Mouse (Mus musculus) gastrocnemius, postnatal 4 days (tissue): Measurements from ENCODE around the gene Evc2. TPM values are rescaled to one million over a fixed set of nuclear protein-coding genes. Genes with fewer than 3 reads are reported as not detected.

ENCODE experiments used
- DNase-seq, 2 experiments: peaks; one replicate each; pipeline ENCODE4 v3.0.0; 2021 to 2022; ENCODE audit warnings: low spot score in 2 of 2, mixed read lengths in 2 of 2
- total RNA-seq, 2 experiments: library from RNA; stranded (reverse); gene quantifications; 2 replicates each; pipeline ENCODE4 v1.2.3; 2021

Gene Evc2
- total RNA-seq, 2 experiments from 2014 or later, result 17.4 to 17.9 TPM

DNA sequence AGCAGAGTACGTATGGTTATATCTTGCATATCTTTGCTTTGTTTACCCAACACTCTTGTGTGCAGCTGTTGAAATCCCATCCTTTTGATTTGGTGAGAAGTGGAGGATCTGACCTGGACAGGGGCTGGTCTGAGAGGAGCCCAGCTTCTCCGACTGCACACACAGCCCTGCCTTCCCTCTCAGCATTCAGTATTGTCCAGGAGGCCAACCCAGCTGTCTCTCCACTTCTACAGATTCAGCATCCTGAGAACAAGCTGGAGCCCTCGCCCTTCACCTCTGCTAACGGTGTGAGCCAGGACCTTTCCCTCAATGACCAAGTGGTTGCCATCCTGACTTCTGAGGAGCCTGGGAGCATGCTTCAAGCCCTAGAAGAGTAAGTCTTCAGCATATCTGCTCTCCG, 25.0 kb downstream of the Evc2 start:
- no peak for DNase-seq

DNA sequence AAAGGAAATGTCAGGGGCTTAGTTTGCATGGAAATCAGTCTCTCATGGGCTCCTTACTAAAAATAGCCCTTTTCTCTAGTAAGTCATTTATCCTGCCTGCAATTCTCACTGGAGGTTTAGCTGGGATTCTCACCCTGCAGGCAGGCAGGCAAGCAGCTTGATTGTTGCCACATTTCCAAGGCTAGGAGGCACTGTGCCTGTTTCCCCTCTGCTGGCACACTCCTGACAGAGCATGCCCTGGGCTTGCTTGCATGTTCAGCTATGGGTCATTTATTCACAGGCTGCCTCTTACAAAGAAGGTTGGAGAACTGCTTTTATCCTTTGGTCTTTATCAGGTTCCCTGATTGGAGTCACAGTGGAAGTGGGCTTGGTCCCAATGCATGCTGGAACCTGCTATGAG, 27.5 kb downstream of the Evc2 start:
- DNase-seq, result no peak

DNA sequence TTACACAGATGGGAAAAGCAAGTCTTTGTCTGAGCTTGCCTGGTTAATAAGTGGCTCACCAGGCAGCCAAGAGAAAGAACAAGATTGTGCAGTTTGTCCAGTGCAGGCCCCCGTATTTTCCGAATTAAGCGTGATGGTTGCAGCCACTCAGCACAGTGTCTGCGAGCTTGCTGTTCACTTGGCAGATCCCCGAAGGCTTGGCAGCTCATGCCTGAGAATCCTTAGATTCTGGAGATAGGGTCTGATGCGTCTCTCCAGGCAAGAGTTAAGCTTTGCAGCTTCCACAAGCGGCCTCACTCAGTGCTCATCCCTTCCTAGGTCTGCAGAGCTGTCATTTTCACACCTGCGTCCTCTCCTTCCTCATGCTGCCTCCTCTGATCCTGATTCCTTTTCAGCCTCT, 30.5 kb downstream of the Evc2 start:
- DNase-seq, result no peak

DNA sequence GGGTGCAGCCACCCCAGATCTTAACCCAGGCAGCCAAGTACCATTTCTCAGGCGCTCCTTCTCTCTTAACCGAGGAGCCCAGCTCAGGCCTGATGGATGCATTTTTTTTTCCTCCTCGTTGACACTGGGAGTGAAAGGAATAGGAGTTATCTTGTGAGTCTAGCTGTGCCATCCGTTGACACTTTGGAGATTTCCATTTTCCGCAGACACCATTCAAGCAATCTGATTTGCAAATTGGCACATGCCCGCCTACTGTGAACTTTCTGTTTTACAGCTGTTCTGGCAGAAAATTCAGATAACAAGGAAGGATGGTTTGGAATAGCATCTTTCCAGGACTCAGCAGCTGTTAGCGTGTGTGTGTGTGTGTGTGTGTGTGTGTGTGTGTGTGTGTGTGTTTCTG, 39.1 kb downstream of the Evc2 start:
- DNase-seq, result no peak

DNA sequence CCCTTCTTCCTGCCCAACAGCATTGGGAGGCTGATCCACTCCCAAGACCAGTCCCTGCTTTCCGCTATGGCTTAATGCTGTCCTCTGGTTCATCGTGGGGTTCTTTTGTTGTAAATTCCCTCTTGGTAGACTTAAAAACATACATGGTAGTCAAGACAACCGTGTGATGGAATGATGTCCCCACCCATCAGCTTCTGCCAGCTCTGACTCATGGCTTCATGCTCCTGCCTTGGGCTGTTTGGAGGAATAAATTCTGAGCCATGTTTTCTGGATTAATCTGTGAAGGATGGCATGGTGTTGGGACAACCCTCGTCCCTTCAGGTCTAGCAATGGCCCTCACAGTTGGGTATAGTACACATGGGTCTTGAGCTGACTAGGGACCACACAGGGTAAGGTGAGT, 42.3 kb downstream of the Evc2 start:
- DNase-seq, result peak in 1 of 2 experiments; percentile 18

DNA sequence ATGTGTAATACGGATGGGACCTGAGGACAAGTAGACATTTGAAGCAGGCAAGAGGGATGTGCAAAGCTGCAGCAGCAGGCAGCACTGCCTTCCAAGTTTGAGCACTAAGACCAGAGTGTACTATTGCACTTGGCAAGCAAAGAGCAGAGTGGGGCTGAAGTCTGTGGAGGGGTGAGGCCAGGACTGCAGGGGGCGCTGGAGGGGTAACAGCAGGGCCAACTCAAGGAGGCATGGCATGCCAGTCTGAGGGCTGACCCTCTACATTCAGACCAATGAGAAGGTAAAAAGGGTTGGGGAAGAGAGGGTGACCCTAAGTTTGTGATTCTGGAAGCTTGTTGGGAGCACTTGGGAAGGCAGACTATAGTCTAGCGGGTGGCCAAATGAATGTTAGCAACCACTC, 45.3 kb downstream of the Evc2 start:
- no peak for DNase-seq

DNA sequence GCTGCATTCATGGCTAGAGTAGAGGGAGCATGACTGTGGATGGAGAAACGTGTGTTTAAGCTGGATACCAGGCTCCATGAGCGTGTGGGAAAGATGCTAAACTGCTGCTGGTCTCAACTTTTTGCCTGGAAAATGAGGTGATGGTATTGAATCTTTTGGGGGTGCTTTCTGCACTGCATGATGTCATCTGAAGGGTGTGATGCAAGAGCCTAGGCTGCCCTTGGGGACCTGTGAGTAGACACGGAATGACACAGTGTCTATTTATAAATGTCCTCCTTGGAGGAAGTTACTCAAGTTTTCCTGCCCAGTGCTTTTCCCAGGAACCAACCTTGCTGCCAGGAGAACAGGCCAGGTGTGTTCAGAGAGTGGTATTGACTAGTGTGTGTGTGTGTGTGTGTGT, 50.3 kb downstream of the Evc2 start:
- DNase-seq, result no peak

DNA sequence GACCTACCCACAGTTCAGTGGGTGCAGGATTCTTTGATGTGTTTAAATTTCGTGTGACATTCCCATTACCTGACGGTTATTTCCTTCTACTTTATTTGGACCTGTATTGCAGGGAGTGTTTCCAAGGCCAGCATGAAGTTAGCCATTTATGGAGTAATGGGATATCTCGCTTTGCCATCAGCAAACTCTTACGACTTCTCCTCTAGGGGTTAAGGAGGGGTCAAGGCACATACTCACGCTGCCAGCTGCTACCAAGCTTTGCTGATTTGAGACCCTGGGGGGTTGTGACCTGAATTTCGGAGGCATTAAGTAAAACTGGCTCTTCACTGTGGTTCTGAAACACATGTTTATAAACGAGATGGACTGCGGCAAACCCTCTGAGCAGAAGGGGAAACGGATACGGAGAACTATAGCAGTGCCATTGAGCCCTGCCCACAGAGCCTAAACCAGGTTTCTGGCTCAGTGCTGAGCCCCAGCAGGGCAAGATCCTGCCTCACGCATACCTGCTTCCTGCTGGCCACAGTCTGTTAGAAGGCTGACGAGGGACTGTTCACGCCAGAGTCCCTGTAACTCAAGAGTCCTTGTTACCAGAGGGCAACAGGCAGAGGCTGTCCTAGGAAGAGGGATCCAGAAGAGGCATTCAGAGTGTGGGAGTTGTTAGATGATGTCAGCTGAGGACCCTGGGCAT, 51.7 kb downstream of the Evc2 start:
- DNase-seq, result no peak

DNA sequence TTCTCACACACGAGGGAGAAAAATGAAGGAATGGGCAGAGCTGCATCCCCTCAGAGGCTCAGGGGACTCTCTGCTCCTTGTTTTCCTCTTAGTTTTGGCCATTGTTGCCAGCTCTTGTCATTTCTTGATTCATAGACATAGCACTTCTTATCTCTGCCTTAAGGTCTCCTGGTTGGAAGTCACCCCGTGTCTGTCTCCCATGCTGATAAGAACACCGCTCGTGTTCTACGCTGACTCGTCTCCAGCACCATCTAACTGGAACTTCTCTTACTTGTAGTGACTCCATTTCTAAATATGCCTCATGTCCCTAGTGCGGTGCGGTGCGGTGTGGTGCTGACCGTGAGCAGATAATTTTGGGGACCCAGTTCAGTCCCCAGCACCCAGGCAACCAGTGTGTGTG, 52.6 kb downstream of the Evc2 start:
- no peak for DNase-seq

DNA sequence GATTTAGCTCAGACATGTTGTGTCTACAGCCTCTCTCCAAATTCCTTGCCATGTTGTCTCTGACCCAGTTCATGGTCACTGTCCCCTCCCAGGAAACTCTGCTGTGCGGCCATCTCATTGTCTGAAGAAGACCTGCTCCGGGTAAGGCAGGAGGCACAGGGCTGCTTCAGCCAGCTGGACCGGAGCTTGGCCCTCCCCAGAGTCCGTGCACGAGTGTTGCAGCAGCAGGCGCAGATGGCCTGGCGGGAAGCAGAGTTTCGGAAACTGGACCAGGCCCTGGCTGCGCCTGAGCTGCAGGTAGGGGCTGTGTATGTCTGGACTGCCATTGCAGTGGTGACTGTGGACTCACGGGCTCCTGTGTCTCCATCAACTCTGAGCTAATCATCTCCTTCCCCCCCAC, 53.6 kb downstream of the Evc2 start:
- DNase-seq, result no peak

DNA sequence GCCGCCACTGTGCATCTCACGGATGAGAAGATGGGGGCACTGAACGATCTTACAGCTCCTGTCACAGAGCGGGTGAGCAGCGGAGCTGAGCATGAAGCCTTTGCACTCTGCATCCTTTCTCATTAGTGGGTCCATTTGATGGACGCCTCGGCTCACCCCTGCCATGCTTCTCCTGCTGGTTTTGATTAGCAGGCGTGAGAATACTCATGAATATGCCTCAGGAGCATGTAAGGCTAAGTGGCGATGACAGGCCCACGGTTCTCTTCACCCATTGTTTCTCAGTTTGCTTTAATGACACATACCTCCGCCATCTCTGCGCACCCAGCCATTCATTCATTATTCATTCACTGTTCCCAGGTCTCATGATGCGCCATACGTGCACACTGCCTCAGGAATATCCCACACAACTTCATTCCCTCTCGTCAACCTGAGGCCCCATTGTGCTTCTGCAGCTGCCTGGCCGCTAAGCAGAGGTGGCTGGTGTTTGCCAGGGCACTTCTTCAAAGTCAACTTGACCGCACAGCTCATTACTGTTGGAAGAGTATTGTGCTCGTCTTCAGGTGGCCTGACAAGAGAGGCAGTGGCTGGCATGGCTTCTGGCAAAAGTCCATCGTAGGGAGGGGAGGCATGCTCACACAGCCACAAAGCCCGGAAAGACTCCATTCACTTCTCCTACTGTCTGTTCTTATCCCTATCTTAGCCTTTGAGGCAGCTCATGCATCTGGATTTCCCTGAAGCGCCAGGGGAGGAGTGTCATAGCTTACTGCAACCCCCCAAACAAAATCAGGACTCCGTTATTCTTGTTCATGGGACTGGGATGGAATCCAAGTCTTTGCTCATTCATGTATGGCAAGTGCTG, 57.1 kb downstream of the Evc2 start:
- no peak for DNase-seq

DNA sequence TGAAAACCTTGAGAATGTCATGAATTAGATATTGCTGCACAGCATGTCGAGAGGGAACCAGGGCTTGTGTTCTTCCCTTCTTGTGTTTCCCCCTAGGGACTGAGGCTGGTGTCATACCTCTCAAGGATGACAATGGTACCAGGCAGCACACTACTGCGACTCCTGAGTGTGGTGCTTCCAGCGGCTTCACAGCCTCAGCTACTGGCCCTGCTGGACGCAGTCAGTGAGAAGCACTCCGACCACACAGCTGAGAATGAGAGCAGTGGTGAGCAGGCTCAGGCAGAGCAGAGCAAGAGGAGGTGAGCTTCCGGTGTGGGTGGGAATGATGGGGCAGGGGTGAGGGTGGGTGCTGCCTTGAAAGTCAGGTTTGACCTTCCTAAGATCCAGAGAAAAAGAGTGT, 80.7 kb downstream of the Evc2 start:
- no peak for DNase-seq

DNA sequence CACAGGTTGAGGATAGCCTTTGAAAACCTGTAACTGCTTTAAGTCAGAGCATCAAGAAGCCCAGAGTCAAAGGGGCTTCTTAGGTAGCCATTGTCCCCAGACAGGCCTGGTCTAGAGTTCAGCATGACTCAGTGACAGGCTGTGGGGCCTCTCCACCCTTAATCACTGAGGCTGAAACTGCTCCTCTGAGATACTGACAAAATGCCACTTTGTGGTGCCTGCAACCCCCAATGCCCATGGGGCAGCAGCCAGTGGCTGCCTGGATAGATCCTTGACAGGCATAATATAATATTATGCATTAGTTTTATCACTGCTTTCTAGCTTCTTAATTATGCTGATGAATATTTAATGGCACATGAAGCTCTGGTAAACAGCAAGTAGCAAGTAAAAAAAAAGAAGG, 88.9 kb downstream of the Evc2 start:
- no peak for DNase-seq

DNA sequence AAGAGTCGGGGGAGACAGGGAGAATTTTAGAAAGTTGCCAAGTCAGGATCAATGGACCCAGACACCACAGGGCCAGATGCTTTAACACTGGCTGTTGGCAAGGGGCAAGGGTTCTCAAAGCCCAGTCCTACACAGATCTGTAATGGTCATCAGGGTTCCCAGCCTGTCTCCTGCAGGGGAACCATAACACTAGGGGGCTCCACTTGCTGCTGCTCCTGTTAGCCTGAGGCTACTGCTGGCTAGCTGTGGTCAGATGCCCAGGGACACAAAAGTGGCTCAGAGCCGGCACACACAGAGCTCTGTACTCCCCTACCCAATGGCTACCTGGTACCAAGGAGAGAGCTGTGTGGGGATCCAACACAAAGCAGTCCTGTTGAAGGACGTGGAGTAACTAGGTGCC, 97.1 kb downstream of the Evc2 start:
- DNase-seq, result no peak

DNA sequence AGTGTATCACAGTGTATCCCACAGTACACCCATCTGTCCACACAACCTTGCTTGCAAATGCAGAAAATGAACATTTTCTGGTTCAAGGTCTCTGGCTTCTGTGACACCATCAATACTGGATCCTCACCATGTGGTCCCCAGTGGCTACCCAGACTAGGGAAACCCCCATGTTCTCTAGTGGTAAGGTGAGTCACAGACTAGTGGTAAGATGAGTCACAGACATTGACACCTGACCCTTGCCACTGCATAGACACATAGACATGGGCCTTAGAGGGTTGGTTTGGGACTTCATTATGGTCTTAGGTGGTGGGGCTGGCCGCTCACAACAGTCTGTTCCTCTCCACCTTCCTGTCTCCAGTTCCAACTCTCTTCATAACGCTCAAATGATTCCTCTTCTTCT, 104.5 kb downstream of the Evc2 start:
- DNase-seq, result no peak

DNA sequence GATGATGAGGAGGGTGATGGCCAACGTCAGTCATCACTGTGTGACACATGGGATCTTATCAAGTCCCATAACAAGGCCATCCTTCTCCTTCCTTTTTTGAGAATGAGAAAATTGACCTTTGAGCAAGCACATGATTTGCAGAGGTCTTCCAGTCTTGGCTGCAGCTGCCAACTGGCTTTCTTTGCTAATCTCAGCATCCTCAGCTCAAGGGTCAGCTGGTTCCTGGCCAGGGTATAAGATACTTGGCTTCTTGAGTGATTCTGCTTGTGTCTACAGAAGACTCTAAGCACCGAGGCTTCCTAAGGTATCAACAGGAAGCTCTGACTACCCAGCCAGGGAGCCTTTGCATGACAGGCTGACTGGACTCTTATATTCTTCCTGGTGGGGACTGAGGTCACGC, 109.2 kb downstream of the Evc2 start:
- no peak for DNase-seq

DNA sequence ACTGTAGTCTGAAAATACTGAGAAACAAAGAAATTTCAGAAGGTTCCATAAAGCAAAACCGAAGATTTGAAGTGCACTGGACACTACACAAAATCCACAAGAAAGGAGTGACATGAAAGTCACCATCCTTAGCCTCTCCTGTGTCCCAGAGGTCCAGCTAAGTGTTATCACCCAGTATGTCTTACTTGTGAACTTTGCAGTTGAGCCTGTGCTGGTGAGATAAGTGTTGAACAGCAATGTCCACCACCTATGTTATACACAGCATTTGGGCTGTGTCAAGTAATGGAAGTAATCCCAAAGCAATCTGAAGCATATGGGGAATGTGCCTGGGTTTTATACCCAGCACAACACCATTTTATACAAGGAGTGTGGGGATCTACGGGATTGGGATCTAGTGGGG, 118.3 kb downstream of the Evc2 start:
- DNase-seq, result no peak

DNA sequence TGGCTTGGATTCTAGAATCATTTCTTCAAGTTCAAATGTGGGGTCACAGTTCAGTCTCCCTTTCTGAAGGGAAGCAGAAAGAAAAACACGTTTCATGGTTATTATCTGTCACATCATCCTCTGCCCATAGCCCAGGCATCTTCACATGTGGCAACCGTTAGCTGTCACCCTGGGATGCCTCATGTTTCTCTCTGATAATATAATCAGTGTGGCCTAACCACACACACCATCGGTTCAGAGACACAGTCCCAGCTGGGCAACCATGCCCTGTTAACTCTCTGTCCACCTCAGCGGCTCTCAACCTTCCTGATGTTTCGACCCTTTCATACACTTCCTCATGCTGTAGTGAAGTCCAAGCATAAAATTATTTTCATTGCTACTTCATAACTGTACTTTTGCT, 118.9 kb downstream of the Evc2 start:
- DNase-seq, result no peak

DNA sequence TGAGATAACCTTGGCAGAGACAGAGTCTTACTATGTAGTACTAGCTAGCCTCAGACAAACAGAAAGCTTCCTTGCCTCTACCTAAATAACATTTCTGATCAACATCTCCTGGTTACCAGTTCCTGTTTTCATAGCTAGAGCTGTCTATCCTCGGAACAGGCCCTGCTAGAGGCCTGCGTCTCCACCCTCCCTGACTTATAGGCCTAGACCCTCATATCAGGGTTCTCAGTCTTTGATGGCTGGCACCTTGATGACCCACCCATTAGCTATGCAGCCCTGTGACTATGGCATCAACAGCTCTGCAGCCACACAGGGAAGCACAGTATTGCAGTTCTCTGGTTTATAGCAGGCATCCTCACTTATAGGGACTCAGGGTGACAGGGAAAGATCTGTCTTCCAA, 119.5 kb downstream of the Evc2 start:
- no peak for DNase-seq

DNA sequence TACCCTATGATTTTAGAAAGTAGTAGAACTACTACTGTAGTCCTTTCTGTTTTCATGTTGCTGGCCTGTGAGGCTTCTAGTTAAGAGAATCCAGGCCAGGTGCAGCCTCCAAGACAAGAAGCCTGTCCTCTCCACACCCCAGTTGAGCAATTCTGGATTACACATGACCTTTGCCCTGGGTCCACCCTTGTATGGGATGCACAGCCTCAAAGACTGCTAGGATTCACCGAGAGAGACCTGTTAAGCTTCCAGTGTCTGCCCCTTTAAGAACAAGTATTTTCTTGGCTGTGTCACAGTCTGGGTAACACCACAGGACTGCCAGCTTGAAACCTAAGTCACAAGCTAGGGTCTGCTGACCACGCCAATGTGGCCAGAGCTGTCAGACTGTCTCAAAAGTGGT, 119.9 kb downstream of the Evc2 start:
- DNase-seq, result no peak

DNA sequence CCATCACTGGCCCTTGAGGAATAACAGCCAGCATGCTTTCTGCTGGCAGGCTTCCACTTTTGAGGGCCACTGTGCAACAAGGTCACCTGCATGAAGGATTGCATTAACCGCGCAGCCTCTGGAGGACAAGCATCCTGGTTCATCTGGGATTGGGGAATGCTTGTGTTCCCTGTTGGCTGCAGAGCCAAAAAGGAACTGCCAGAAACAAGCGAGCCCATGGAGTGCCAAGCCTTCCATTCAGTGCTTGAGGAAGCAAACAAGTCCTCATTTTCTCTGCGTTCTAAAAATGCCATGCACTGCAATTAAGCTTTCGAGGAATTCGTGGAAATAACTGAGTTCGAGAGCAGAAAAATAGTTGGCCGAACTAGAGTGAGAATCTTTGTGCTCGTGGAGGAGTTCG, 127.2 kb downstream of the Evc2 start:
- no peak for DNase-seq

DNA sequence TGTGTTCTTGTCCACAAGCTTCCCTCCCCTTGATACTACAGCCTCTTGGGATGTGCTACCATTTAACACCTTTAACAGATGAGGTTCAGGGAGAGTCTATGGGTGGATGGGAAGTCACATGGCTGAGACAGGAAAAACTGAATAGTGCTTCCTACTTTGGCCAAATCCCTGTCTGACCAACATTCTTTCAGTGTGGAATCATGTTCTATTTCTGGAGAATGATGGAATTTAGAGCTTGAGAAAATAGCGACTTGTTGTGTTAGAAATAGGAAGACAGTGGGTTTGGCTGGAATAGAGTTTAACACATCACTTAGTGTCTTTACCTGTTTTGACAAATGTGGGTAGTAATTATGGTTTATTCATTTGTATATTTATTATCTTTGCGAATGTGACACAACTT, 129.3 kb downstream of the Evc2 start:
- DNase-seq, result no peak

DNA sequence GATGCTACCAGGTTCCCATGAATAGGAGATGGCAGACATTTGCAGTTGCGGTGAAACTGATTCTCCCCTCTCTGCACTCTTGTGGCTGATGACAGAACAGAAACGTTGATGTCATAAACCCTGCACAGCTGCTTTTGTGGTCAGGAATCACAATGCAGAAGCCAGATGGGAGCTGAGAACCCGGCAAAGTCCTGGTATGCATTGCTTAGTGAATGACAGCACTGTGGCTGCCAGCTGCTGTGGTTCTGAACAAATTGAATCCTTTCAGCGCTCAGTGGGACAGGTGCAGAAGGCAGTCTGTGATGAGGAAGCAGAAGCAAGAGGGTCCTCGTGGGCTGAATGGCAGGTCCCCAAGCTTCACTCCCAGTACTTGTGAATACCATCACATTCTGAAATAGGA, 130.7 kb downstream of the Evc2 start:
- DNase-seq, result no peak
